Mouse (Mus musculus) thymus, postnatal 10 days (tissue): ENCODE measurements at regions not wholly inside any gene's neighbourhood (a gene's known extent, or its start where the extent isn't known, plus 50 kb on each side); places are given as distances from the start of the nearest gene placed in this dataset.
"Not testable (repeated sequence)": the region's sequence is repeated elsewhere in the genome, so short reads cannot be mapped to it uniquely, and the experiment has no call there.

ENCODE experiments used
- DNase-seq, 2 experiments: peaks; one replicate each; pipeline ENCODE4 v3.0.0; 2021; ENCODE audit warnings: low spot score in 2 of 2

DNA sequence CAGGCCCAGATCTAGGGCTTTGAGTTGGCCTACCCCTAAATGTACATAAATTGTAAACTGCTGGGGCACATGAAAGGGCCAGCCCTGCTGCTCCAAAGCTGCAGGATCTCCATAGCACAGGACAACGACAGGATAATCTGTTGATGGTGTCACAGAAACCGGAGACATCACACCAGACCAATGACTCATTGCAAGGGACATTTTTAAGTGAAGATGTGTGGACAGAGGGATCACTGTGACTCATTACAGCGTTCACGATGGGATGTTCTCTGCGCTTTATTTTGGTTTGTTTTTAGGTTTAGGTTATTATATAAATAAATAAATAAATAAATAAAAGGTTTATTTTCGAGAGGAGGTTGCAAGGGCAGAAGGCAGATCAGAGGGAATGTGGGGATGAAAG lies 216.9 kb upstream of the Klf3 start:
- DNase-seq, result no peak

DNA sequence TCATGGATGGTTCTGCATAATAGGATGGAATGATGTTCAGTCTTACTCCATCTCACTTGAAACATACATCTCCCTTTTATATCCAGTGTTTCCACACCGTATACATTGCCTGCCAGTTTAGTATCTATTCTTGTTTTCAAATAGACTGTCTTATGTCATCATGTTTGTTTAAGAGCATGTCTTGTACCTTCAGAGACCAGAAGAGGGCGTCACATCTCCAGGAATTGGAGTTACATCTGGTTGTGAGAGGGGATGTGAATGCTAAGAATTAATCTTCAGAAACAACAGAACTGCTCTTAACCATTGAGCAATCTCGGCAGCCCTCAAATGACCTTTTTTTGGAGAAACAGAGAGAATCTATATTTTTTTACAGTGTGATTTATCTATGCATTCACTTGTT lies 216.3 kb upstream of the Klf3 start:
- DNase-seq, result no peak

DNA sequence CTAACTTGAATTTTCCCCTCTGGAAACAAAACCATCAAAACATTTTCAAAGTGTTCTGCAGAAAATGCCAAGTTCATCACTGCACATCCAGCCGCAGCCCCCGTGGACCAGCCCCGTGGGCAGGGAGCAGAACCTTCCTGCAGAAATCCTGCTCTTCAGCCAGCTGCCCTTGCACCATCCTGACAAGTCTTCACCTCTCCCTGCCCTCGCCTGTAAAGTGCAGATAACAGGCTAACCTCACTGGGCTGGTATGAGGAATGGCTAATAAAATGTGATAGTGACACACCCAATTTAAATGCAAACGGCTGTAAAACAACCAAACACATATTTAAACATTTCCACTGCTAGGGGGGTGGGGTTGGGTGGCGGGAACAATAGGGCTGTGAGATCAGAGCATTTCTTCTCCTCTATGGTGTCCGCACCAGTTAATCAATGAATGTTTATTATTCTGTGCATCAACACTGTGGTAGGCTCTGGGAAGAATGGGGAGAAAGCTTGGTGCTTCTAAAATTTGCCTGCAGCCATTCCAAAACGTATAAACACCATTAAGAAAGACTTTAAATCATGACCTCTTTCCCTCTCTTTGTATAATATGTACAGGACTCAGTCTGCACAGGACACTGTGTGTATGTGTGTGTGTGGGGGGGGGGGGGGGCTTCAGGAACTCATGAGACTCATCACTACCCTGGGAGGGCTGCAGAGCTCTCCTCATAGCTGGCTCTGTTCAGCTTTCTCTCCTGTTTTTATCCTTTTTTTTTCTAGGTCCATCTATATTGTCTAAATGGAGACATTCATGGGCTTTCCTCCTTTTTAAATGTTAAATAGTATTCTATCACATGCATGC lies 215.1 kb upstream of the Klf3 start:
- no peak for DNase-seq

DNA sequence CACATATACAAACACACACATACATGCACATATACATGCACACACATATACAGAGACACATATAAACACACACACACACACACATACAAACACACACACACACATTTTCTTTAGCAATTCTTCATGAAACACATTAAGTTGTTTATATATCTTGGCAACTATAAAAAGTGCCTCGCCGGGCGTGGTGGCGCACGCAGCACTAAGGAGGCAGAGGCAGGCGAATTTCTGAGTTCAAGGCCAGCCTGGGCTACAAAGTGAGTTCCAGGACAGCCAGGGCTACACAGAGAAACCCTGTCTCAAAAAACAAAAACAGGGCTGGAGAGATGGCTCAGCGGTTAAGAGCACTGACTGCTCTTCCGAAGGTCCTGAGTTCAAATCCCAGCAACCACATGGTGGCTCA lies 214.4 kb upstream of the Klf3 start:
- DNase-seq, result not testable (repeated sequence)

- no peak for DNase-seq
Measured at GRCm38 (mm10) chr5:64590036-64590435, 213.2 kb upstream of the Klf3 start.

DNA sequence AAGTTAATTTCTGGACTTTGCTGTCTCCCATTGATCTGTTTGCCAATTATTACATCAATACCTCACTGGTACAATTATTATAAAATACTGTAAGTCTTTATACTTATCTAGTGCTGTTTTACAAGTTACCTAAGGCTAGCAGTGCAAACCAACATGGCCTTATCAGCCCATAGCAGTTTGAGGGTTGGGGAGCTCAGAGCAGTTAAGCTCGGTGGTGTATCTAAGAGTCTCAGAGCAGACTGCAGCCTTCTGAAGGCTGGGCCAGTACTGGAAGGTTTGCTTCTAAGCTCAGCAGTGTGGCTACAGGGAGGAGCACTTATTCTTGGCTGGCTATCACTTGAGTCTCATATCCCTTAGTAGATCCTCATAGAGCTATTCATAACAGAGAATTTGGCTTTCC lies 212.4 kb upstream of the Klf3 start:
- DNase-seq, result no peak

GRCm38 (mm10) chr5:64591792-64592191 lies 211.4 kb upstream of the Klf3 start:
- no peak for DNase-seq

- DNase-seq, result no peak
Measured at GRCm38 (mm10) chr5:64595220-64595619, 208.0 kb upstream of the Klf3 start.

DNA sequence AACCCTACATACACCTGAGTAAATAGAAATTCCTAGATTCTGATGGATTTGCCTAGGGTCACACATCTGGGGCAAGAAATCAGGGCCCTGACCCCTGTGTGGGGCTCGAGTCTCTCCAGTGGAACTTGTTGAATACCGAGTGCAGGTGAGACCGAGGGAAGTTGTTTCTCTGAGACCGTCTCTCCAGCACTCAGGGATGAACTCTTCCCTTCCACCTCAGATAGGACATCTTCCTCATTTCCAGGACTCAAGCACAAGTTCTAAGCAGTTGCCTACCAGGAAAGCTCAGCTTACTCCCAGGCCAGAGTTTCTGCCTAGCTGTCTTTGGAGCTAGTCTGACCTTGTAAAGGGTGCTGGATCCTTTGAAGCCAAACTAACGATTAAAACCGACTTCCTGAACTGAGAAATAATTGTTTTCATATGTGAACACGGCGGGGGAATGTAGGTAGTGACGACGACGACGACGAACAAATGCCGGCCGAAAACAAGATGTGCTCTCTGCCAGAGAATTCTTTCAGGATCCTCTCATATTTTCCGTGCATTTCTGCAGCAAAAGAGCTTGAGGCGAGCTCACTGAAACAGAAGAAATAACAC lies 207.3 kb upstream of the Klf3 start:
- DNase-seq, result no peak

DNA sequence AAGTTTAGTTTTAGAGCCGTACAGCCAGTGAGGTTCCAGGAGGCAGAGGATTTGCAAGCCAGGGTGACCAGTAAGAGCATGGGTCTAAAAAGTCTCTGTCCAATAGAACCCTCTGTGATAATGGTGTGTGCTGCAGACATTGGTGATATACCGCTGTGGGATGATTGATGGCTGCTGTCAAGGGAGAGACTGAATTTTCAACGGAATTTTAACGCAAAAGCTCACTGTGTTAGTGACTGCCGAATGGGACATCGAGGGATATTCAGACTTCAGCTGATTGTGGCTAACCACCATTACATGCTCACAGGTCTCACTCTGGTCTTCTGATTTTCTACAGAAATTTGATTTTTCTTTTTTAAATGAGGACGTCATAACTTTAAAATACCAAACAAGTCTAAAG lies 206.2 kb upstream of the Klf3 start:
- no peak for DNase-seq

GRCm38 (mm10) chr5:64597451-64597850 lies 205.7 kb upstream of the Klf3 start:
- DNase-seq, result no peak

DNA sequence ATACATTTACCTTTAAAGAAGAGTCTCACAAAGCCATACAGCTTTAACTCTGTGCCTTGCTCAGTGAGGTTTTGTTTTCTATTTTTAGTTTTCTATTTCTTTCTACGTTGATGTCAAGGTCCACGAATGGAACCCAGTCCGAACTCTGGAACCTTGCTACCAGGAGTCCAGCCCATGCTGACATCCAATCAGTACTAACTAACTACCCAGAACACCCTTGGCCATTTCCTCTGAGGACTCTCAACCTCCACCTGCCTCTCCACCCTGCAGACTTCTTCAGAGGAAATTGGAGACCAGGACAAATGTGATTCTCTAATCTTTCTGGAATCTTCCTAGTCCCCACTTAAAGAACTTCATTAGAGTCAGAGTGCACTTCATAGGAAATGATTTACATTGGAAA lies 204.6 kb upstream of the Klf3 start:
- no peak for DNase-seq

- DNase-seq, result no peak
Measured at GRCm38 (mm10) chr5:64599015-64599414, 204.2 kb upstream of the Klf3 start.

GRCm38 (mm10) chr5:64599865-64600288 lies 203.3 kb upstream of the Klf3 start:
- DNase-seq, result peak; percentile 76 to 77

DNA sequence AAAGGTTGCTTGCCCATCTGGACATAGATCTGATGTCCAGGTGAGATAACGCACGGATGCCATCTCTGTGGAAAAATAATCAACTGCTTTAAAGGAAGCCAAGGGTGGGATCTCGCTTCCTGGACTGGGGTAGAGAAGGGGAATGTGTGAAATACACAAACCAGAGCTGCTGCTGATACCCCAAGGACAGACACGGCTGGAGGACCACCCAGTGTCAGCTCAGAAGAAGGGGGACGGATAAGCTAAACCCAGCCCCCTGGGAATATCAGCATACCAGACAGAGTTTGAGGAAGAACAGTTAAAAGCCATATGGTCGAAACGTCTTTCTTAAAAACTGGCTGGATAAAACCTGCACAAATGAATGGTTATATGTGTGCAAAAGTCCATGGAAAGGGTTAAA lies 202.8 kb upstream of the Klf3 start:
- DNase-seq, result no peak

DNA sequence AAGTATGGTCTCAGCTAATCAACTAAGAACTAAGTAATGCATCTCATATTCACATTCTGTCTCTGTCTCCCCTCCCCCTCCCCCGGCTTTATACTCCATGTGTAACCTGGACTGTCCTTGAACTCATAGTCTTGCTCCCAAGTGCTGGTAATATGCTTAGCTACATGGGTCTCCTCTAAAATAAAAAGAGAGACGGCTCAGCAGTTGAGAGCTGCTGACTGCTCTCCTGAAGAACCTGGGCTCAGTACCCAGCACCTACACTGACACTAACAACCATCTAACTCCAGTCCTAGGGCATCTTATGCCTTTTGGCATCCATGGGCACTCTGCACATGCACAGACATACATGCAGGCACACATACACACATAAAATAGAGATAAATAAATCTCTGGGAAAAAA lies 202.4 kb upstream of the Klf3 start:
- DNase-seq, result no peak

DNA sequence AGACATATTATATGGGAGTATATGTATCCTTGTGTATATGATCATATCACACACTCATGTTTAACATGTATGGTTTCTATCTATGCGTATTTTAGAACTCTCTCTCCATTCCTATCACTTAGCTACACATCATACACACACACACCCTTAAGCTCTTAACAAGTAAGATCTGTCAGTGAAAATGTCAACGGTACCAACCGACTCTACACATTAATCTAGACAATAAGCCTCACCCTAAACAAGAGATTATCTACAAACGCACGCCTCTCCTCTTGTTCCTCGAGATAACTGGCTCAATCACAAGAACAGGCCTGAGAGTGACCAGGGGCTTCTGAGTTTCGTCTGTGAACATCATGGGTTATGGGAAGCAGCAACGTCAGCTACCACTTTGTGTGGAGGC lies 201.9 kb upstream of the Klf3 start:
- DNase-seq, result no peak

GRCm38 (mm10) chr5:64601832-64602231 lies 201.4 kb upstream of the Klf3 start:
- DNase-seq, result no peak

DNA sequence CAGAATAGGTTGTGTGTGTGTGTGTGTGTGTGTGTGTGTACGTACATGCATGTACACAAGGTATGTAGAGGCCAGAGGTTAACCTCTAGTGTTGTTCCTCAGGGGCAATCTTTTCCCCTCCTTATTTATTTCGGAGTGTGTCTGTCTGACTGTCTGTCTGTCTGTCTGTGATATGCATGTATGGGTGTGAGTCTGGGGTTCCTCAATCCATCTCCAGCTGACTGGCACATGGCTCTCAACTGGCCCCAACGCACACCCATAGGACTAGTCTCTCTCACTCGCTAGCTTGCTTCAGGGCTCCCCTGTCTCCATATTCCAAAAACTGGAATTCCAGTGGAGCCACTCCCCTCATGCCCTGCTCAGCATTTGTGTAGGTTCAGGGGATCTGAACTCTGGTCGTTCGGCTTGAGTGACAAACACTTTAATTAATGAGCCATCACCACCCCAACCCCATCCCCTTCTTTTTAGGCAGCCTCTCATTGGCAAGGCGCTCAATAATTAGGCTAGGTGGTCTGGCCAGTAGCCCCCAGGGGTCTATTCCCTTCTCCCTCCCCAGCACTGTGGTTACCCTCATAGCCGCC lies 200.7 kb upstream of the Klf3 start:
- no peak for DNase-seq

GRCm38 (mm10) chr5:64602996-64603755 lies 200.0 kb upstream of the Klf3 start:
- DNase-seq, result no peak

DNA sequence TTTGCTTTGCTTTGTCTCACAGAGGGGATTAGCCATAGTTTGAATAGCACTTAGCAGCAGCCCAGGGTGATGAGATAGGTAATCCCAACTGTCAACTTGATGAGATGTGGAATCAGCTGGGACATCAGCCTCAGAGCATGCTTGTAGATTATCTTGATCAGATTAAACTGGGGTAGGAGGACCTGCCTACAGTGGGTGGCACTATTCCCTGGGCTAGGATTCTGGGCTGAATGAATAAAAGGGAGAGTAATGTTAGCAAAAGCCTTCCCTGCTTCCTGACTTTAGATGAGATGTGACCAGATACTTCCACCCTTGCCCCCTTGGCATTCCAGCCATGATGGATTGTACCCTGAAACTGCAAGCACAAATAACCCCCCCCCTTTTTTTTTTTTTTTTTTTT lies 198.0 kb upstream of the Klf3 start:
- DNase-seq, result no peak

- DNase-seq, result no peak
Measured at GRCm38 (mm10) chr5:64605991-64606390, 197.2 kb upstream of the Klf3 start.
